Mouse (Mus musculus) intestine, postnatal 0 days (tissue): ENCODE data around the gene Papln. TPM values are rescaled to one million over a fixed set of nuclear protein-coding genes. Genes with fewer than 3 reads are reported as not detected.

ENCODE experiments used
- ATAC-seq: fragments of 200-750 bp; cut with Nextera tagmentation; 2 replicates; pipeline ENCODE4 v1.8.0; 2017; ENCODE audit warnings: mild to moderate bottlenecking, moderate TSS enrichment, moderate library complexity
- H3K27ac ChIP-seq: fragments of 300-500 bp; sonication (generic); 2 replicates; pipeline ENCODE4 v1.5.1; 2014; ENCODE audit warnings: mild to moderate bottlenecking, low read depth, low read length, moderate library complexity
- H3K27me3 ChIP-seq: fragments of 300-500 bp; sonication (generic); replicated peaks from 2 replicates; pipeline ENCODE4 v1.6.1; 2014; ENCODE audit warnings: low read length, mixed read lengths; ENCODE audit not compliant: control insufficient read depth, insufficient read depth
- H3K36me3 ChIP-seq: fragments of 300-500 bp; sonication (generic); 2 replicates; pipeline ENCODE4 v1.6.1; 2014; ENCODE audit warnings: mild to moderate bottlenecking, moderate library complexity; ENCODE audit not compliant: control insufficient read depth, insufficient read depth
- H3K4me1 ChIP-seq: fragments of 300-500 bp; sonication (generic); replicated peaks from 2 replicates; pipeline ENCODE4 v1.6.1; 2014; ENCODE audit warnings: antibody characterized with exemption, low read length, mixed read lengths; ENCODE audit not compliant: control insufficient read depth, insufficient read depth
- H3K4me2 ChIP-seq: fragments of 300-500 bp; sonication (generic); replicated peaks from 2 replicates; pipeline ENCODE4 v1.6.1; 2014; ENCODE audit warnings: low read depth, mild to moderate bottlenecking, moderate library complexity
- H3K4me3 ChIP-seq: fragments of 300-500 bp; sonication (generic); 2 replicates; pipeline ENCODE4 v1.5.1; 2014; ENCODE audit warnings: low read depth, low read length
- H3K9ac ChIP-seq: fragments of 300-500 bp; sonication (generic); 2 replicates; pipeline ENCODE4 v1.6.1; 2014; ENCODE audit warnings: mild to moderate bottlenecking, low read depth, low read length
- H3K9me3 ChIP-seq: fragments of 300-500 bp; sonication (generic); 2 replicates; pipeline ENCODE4 v1.6.1; 2016; ENCODE audit warnings: mixed run types; ENCODE audit not compliant: control insufficient read depth
- CTCF ChIP-seq: sonication (generic); IDR thresholded peaks from 2 replicates; pipeline ENCODE4 v1.5.1; 2016; ENCODE audit warnings: low read depth, mild to moderate bottlenecking, control low read depth, antibody characterized with exemption, moderate library complexity
- WGBS: fragments of 180-500 bp; shearing (Covaris S2); extraction: QIAGEN DNeasy Blood & Tissue Kit; methylation state at CpG from one replicate; pipeline ENCODE4 v1.1.7; 2014; 5-methylcytosine and 5-hydroxymethylcytosine counted together
- polyA plus RNA-seq: library from polyadenylated mRNA; unstranded; fragments of >200 nt; fragmentation: Nextera tagmentation; extraction: Ambion mirVana; gene quantifications from 2 replicates; pipeline ENCODE4 v1.2.1, GENCODE M21; 2015

Gene Papln
- 1.7 and 1.8 TPM in 2 replicates for polyA plus RNA-seq

DNA sequence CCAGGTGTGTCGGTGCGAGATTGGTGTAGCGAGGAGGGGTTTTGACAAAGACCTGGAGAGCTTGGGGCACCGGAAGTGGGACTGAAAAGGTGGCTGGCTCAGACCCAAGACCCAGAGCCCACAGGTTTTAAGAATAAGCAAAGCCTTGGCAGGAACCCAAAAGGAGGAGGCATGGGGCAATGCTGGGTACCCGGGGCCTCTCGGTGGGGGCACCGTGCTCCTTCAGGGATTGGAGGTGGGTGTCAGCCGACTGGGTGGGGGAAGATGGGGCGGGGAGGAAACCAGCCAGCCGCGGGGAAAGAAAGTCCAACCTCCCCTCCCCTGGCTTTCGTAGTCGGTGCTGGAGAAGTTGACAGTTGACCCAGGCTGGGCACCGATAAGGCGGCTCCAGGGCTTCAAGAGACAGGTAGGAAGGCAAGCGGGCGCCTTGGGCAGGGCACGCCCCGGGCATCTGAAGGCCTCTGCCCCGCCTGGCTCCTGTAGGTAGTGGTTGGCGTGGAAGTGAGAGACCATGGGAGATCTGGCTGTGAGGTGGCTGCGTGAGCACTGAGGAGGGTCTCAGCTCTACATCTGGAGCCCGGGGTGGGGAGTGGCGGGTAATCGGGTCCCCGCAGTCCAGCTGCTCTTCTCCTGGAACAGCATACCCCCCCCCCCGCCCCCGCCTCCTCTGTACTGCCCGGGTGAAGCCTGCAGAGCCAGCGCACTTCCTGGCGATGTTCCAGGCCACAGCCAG lies at the start of gene Papln:
Gene Papln, plus strand, starts transcription at position 324 of the 733 bp plus-strand sequence.
- Histone ChIP-seq H3K36me3 (no peaks in the 10 kb centered on the region), H3K9me3 (no peaks in the 10 kb centered on the region), H3K4me1 (peaks cover 6% of the 10 kb centered on the region; the same call in 1 of the 2 replicates), H3K27ac (peak within 1 kb of the TSS; percentile 61), H3K27me3 (no peaks in the 10 kb centered on the region), H3K4me3 (peak within 1 kb of the TSS; percentile 34), H3K4me2 (peak within 1 kb of the TSS; percentile 78), H3K9ac (peak within 1 kb of the TSS; percentile 40)
- peak; percentile 52 for ATAC-seq
- no peak for TF ChIP-seq CTCF
- 6% methylated on average over 24 of the region's 31 CpGs for WGBS

DNA sequence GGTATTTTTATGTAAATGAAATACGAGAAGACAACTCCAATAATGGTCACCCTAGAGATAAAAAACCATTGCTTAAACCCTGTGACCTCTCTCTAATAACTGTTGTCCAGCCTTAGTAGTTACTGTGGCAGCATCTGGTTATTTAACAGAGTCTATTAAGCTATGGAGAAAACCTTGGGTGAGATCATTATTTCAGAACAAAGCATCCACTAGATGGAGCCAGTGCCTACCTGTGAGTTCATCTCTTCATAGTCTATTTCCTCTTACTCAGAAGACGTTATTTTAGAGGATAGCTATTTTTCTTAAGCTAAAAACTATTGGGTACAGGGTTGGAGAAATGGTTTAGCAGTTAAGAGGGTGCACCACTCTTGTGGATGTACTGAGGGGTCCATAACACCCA lies 49.7 kb upstream of the Papln start:
- Histone ChIP-seq H3K9ac (no peak overlapping the region), H3K4me2 (no peak overlapping the region), H3K27ac (no peak overlapping the region), H3K4me1 (no peaks in the 10 kb centered on the region), H3K4me3 (no peak overlapping the region), H3K9me3 (no peaks in the 10 kb centered on the region), H3K36me3 (peaks cover 73% of the 10 kb centered on the region), H3K27me3 (no peaks in the 10 kb centered on the region)
- 36% methylated on average over 2 of the region's 2 CpGs for whole genome bisulfite sequencing
- peak; percentile 88 for TF ChIP-seq CTCF
- ATAC-seq, result 0 out of 2 replicates have a peak, but pooled peaks have one; percentile 20

DNA sequence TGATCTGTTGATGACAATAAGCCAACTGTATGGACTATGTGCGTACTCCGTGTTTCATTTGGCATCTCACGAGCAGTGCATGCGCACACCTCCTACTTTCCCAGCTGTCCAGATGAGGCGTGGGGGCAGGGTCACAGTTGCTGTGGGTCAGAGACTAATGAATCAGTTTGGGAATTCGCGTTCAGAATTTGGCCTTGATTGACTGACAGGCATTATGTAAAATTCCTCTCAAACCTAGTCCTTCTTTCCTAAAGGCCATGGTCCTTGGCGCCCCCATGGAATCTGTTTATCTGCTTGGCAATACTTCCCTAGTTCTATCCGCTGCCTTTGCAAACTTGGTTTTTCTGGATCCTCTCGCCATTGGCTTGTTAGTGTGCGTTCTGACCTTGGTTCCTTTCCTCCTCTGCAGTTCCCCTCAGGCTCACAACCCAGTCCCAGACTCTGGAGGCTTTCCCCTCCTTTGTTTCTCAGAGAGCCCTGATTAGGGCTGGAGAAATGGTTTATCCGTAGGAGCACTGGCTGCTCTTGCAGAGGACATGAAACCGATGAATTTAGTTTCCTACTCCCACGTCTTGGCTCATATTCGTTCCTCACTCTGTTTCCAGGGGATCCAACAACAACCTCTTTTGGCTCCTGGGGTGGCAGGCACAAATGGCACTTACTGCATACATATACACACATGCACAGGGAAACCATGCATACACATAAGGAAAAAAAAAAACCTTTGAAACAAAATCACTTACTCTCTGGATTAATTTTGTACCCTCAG lies 46.8 kb upstream of the Papln start:
- Histone ChIP-seq H3K4me1 (no peaks in the 10 kb centered on the region), H3K9me3 (no peaks in the 10 kb centered on the region), H3K4me2 (no peak overlapping the region), H3K27ac (no peak overlapping the region; the same call in 1 of the 2 replicates), H3K36me3 (peaks cover 77% of the 10 kb centered on the region), H3K27me3 (no peaks in the 10 kb centered on the region), H3K9ac (no peak overlapping the region), H3K4me3 (no peak overlapping the region)
- no peak for ATAC-seq
- TF ChIP-seq CTCF, result no peak
- WGBS, result 90% methylated on average over 15 of the region's 15 CpGs

DNA sequence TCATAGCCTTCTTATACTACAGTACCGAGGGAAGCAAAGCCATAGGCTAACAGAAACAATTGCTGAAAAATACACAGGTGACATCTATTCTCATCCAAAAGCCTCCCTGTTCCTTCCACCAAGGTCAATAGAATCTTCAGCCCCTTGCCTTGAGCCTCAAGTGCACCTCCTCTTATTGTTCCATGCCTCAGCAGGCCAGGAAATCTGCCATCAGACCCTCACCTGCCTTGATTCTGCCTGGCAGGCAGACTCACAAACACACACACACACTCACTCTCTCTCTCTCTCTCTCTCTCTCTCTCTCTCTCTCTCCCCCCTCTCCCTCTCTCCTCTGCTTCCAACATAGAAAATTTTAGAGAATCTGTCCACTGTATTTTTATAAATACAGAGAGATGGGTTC lies 44.0 kb upstream of the Papln start:
- 88% methylated on average over 1 of the region's 1 CpGs for WGBS
- Histone ChIP-seq H3K27ac (no peak overlapping the region), H3K4me1 (no peaks in the 10 kb centered on the region), H3K4me3 (no peak overlapping the region), H3K27me3 (no peaks in the 10 kb centered on the region), H3K9ac (no peak overlapping the region), H3K36me3 (peaks cover 66% of the 10 kb centered on the region), H3K9me3 (no peaks in the 10 kb centered on the region), H3K4me2 (no peak overlapping the region)
- no peak for ATAC-seq
- TF ChIP-seq CTCF, result no peak

DNA sequence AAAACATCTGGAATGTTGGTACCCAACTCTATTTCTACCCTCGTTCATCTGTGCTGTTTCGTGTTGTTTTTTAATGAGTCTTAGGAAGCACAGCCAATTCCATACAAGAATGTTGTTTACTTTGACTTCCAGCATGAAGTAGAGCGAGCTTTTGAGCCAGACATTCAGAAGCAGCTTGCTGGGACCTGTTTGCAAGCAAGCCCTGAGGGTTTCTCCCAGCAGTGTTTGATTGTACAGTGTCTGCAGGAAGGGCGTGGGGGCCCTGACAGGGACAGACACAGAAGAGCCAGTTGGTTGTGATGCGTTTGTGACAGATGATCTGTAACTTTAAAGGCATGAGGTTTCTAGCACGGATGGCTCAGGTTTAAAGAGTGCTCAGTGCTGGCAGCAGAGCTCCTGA lies 42.2 kb upstream of the Papln start:
- Histone ChIP-seq H3K36me3 (peaks cover 60% of the 10 kb centered on the region), H3K9ac (no peak overlapping the region), H3K4me1 (no peaks in the 10 kb centered on the region), H3K4me3 (no peak overlapping the region), H3K4me2 (no peak overlapping the region), H3K27ac (peak overlapping the region; percentile 57; the same call in 1 of the 2 replicates), H3K9me3 (no peaks in the 10 kb centered on the region), H3K27me3 (no peaks in the 10 kb centered on the region)
- 45% methylated on average over 6 of the region's 6 CpGs for WGBS
- ATAC-seq, result no peak
- no peak for TF ChIP-seq CTCF

DNA sequence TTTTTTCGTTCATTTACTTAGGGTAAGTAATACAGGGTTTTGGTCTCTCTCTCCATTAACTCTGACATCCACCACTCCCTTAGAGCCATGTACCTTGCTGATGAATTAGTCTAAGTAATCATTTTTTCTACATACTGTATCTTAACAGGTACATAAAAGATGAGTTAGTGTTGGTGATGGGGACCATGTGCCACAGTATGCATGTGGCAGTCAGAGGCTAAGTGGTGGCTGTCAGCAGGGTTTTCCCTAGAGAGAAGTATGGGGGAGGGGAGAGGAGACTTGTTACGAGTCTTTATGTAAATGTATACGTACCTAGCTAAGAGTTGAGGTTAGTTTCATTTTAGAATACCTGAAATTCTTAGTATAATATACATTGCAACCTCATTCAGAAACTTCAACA lies 40.4 kb upstream of the Papln start:
- TF ChIP-seq CTCF, result no peak
- 83% methylated on average over 3 of the region's 3 CpGs for WGBS

More for the DNA sequence above, 40.4 kb upstream of the Papln start:
- Histone ChIP-seq H3K27ac (no peak overlapping the region), H3K36me3 (peaks cover 49% of the 10 kb centered on the region), H3K4me1 (no peaks in the 10 kb centered on the region), H3K9me3 (no peaks in the 10 kb centered on the region), H3K4me2 (no peak overlapping the region), H3K4me3 (no peak overlapping the region), H3K27me3 (no peaks in the 10 kb centered on the region), H3K9ac (no peak overlapping the region)
- no peak for ATAC-seq
